Mouse (Mus musculus) megakaryocyte, adult 5-6 weeks (primary cell): ENCODE results near the gene Usp22. TPM values are rescaled to one million over a fixed set of nuclear protein-coding genes. Genes with fewer than 3 reads are reported as not detected.
"Not testable (repeated sequence)": the region's sequence is repeated elsewhere in the genome, so short reads cannot be mapped to it uniquely, and the experiment has no call there.

Experiments
- ATAC-seq: 2 replicates; pipeline ENCODE4 v1.8.0; 2016; ENCODE audit warnings: mild to moderate bottlenecking, inconsistent platforms; ENCODE audit not compliant: poor library complexity, severe bottlenecking
- total RNA-seq, 2 experiments: library from RNA; stranded (forward) in 1 of 2; stranded (reverse) in 1 of 2; fragments of 153-499, 151-499 nt in 1 of 2; fragments of 221-1000, 200-1000 nt in 1 of 2; gene quantifications; 2 replicates each; pipeline versions ENCODE4 v1.2.3 to v1.2.4; 2015 to 2017

Gene Usp22
- total RNA-seq, 2 experiments from 2014 or later = 28.6 to 40.3 TPM

- no peak for ATAC-seq
Measured at GRCm38 (mm10) chr11:61145551-61145950, 29.3 kb downstream of the Usp22 start.

GRCm38 (mm10) chr11:61143564-61144469 is 31.0 kb downstream of the Usp22 start:
- 0 out of 2 replicates have a peak, but pooled peaks have one; percentile 23 for ATAC-seq

- ATAC-seq = peak; percentile 19; the same call in 1 of the 2 replicates
Measured at GRCm38 (mm10) chr11:61142941-61143530, 31.8 kb downstream of the Usp22 start.

- peak; percentile 74 for ATAC-seq
Measured at GRCm38 (mm10) chr11:61142262-61142661, 32.6 kb downstream of the Usp22 start.

- ATAC-seq = no peak
Measured at GRCm38 (mm10) chr11:61141693-61142092, 33.2 kb downstream of the Usp22 start.

- ATAC-seq = no peak
Measured at GRCm38 (mm10) chr11:61132943-61133342, 41.9 kb downstream of the Usp22 start.

- ATAC-seq = not testable (repeated sequence)
Measured at GRCm38 (mm10) chr11:61130646-61131045, 44.2 kb downstream of the Usp22 start.

- ATAC-seq = no peak
Measured at GRCm38 (mm10) chr11:61129305-61129704, 45.5 kb downstream of the Usp22 start.

GRCm38 (mm10) chr11:61127421-61128055 is 47.3 kb downstream of the Usp22 start:
- ATAC-seq = no peak

- ATAC-seq = no peak
Measured at GRCm38 (mm10) chr11:61126606-61127355, 48.1 kb downstream of the Usp22 start, which contains the start of gene Tnfrsf13b. TSS of gene Tnfrsf13b (plus strand) at chr11:61126755.

GRCm38 (mm10) chr11:61125970-61126369 is 48.9 kb downstream of the Usp22 start:
- ATAC-seq = no peak

- no peak for ATAC-seq
Measured at GRCm38 (mm10) chr11:61123886-61124285, 51.0 kb downstream of the Usp22 start.

- no peak for ATAC-seq
Measured at GRCm38 (mm10) chr11:61122769-61123288, 52.0 kb downstream of the Usp22 start.

- ATAC-seq = no peak
Measured at GRCm38 (mm10) chr11:61122283-61122768, 52.5 kb downstream of the Usp22 start.

GRCm38 (mm10) chr11:61119996-61120583 is 54.8 kb downstream of the Usp22 start:
- ATAC-seq = no peak

GRCm38 (mm10) chr11:61116226-61116625 is 58.6 kb downstream of the Usp22 start:
- peak; percentile 89 for ATAC-seq

- ATAC-seq = peak; percentile 45
Measured at GRCm38 (mm10) chr11:61112323-61112995, 62.4 kb downstream of the Usp22 start.

- ATAC-seq = no peak
Measured at GRCm38 (mm10) chr11:61111472-61111871, 63.4 kb downstream of the Usp22 start.

- no peak for ATAC-seq
Measured at GRCm38 (mm10) chr11:61110928-61111327, 63.9 kb downstream of the Usp22 start.
